Mouse (Mus musculus) neural tube, embryonic 13.5 days (tissue): ENCODE measurements around the gene Cldn15. TPM values are rescaled to one million over a fixed set of nuclear protein-coding genes. Genes with fewer than 3 reads are reported as not detected.

Experiments
- ATAC-seq: fragments of 200-750 bp; cut with Nextera tagmentation; 2 replicates; pipeline ENCODE4 v1.8.0; 2017; ENCODE audit warnings: low read depth, mild to moderate bottlenecking, moderate TSS enrichment, moderate library complexity
- H3K27ac ChIP-seq: fragments of 300-500 bp; sonication (generic); replicated peaks from 2 replicates; pipeline ENCODE4 v1.5.1; 2015; ENCODE audit warnings: moderate library complexity, mild to moderate bottlenecking, inconsistent platforms
- H3K27me3 ChIP-seq: fragments of 300-500 bp; sonication (generic); 2 replicates; pipeline ENCODE4 v1.6.1; 2015; ENCODE audit warnings: mild to moderate bottlenecking, inconsistent platforms
- H3K36me3 ChIP-seq: fragments of 300-500 bp; sonication (generic); 2 replicates; pipeline ENCODE4 v1.6.1; 2015; ENCODE audit warnings: mild to moderate bottlenecking, inconsistent platforms
- H3K4me1 ChIP-seq: fragments of 300-500 bp; sonication (generic); replicated peaks from 2 replicates; pipeline ENCODE4 v1.6.1; 2015; ENCODE audit warnings: inconsistent platforms
- H3K4me2 ChIP-seq: fragments of 300-500 bp; sonication (generic); 2 replicates; pipeline ENCODE4 v1.6.1; 2015; ENCODE audit warnings: inconsistent platforms, mild to moderate bottlenecking, moderate library complexity
- H3K4me3 ChIP-seq: fragments of 300-500 bp; sonication (generic); 2 replicates; pipeline ENCODE4 v1.5.1; 2015; ENCODE audit warnings: mild to moderate bottlenecking, inconsistent platforms
- H3K9ac ChIP-seq: fragments of 300-500 bp; sonication (generic); 2 replicates; pipeline ENCODE4 v1.6.1; 2015; ENCODE audit warnings: moderate library complexity, mild to moderate bottlenecking, inconsistent platforms
- H3K9me3 ChIP-seq: fragments of 300-500 bp; sonication (generic); 2 replicates; pipeline ENCODE4 v1.6.1; 2016; ENCODE audit warnings: inconsistent platforms
- WGBS: fragments of 180-500 bp; shearing (Covaris S2); methylation state at CpG from one replicate; pipeline ENCODE4 v1.1.7; 2015; 5-methylcytosine and 5-hydroxymethylcytosine counted together
- polyA plus RNA-seq: library from polyadenylated mRNA; unstranded; fragments of >200 nt; fragmentation: Nextera tagmentation; extraction: Ambion mirVana; gene quantifications from 2 replicates; pipeline ENCODE4 v1.2.1, GENCODE M21; 2015

Cldn15 gene
- 0.17 and 0.39 TPM in 2 replicates for polyA plus RNA-seq

- 57% methylated on average over 6 of the region's 6 CpGs for WGBS
- ATAC-seq = no peak
- H3K4me1 ChIP-seq = peaks cover 22% of the 10 kb centered on the region
- H3K4me3 ChIP-seq = no peak within 1 kb of the TSS
- no peaks in the 10 kb centered on the region for H3K9me3 ChIP-seq
- H3K4me2 ChIP-seq = no peak within 1 kb of the TSS
- H3K27ac ChIP-seq = peak within 1 kb of the TSS; percentile 28
- peak within 1 kb of the TSS; percentile 17; the same call in 1 of the 2 replicates for H3K9ac ChIP-seq
- no peaks in the 10 kb centered on the region for H3K27me3 ChIP-seq
- H3K36me3 ChIP-seq = peaks cover 49% of the 10 kb centered on the region
These were observed at the start of gene Cldn15 for GRCm38 (mm10) chr5:136966331-136966730. Gene Cldn15, plus strand, starts transcription at chr5:136966616.

DNA sequence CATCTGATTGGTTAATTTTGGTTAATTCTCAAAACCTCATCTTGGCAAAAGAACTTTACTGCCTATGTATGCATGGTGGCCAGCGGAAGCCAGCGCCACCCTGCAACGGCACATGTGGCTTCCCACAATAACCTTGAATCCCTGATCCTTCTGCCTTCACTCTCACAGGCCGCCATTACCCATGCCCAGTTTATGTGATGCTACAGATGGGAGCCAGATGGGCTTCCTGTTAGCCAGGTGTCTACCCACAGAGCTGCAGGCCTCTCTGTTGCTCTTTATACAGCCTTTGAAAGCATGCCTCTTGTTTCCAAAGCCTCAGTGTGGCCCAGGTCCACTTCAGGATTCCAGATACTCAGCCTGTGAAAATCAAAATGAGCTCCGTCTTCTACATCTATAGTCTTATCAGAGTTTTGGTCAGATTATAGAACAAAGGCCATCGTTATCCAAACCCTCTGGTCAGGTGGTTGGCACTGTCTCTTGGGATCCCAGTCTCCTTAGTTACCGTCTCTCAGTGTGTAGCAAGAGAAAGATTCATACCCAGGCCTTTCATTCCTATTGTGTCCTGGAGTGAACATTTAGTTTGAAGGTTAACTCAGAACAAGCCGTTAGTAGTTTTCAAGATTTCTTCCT lies 48.7 kb upstream of the Cldn15 start:
- Histone ChIP-seq H3K27me3 (no peaks in the 10 kb centered on the region), H3K4me2 (no peak overlapping the region), H3K27ac (no peak overlapping the region), H3K9ac (no peak overlapping the region), H3K36me3 (peaks cover 12% of the 10 kb centered on the region), H3K9me3 (no peaks in the 10 kb centered on the region), H3K4me3 (no peak overlapping the region), H3K4me1 (peaks cover 7% of the 10 kb centered on the region)
- WGBS = 95% methylated on average over 8 of the region's 8 CpGs
- no peak for ATAC-seq

DNA sequence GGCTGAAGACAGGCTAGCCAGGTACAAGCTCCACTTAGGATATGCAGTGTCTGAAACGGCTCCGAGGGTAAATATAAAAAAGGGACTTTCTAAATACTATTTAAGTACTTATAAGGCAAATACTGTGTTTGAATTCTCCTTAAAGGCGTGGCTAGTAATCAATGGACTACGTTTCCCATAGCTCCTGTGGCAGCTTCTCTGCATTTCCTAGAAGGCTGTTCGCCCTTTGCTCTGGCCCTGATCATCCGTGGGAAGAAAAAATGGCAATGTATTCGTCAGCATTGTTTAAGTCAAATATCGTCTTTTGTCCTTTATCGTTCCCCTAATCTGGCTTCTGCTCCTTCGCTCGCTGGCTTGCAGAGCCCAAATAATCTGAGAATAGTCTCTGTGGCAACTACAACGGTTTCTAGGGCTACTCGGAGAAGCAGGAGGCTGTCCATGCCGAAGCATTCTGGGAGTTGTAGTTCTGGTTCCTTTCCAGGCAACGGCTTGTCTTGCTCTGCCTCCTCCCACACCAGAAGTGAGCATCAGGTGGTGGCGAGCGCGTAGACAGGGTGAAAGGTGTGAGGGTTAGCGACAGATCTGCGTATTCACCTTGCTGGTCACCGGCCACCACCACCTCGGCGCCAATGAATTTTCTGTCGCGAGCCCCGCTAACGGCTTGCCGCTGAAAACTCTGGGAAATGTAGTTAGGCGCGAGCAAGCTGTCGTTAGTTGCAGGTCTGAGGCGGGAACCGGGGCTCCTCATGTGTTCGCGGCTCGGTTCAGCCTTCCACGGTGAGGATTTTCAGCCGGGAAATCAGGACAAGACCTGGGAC lies 47.6 kb upstream of the Cldn15 start:
- Histone ChIP-seq H3K9me3 (no peaks in the 10 kb centered on the region), H3K36me3 (peaks cover under 1% of the 10 kb centered on the region; the same call in 1 of the 2 replicates), H3K4me3 (peak overlapping the region; percentile 62), H3K27me3 (no peaks in the 10 kb centered on the region), H3K4me1 (peaks cover 7% of the 10 kb centered on the region), H3K9ac (peak overlapping the region; percentile 78), H3K27ac (peak overlapping the region; percentile 68; the same call in 1 of the 2 replicates), H3K4me2 (peak overlapping the region; percentile 77)
- 3% methylated on average over 38 of the region's 38 CpGs for WGBS
- peak; percentile 92 for ATAC-seq

GRCm38 (mm10) chr5:136919546-136920301 lies 46.7 kb upstream of the Cldn15 start:
- Histone ChIP-seq H3K36me3 (no peaks in the 10 kb centered on the region), H3K27me3 (no peaks in the 10 kb centered on the region), H3K4me3 (peak overlapping the region; percentile 62), H3K9me3 (no peaks in the 10 kb centered on the region), H3K4me2 (peak overlapping the region; percentile 77), H3K27ac (no peak overlapping the region), H3K9ac (peak overlapping the region; percentile 78), H3K4me1 (peaks cover 7% of the 10 kb centered on the region)
- peak; percentile 22; the same call in 1 of the 2 replicates for ATAC-seq
- WGBS = 25% methylated on average over 18 of the region's 18 CpGs

DNA sequence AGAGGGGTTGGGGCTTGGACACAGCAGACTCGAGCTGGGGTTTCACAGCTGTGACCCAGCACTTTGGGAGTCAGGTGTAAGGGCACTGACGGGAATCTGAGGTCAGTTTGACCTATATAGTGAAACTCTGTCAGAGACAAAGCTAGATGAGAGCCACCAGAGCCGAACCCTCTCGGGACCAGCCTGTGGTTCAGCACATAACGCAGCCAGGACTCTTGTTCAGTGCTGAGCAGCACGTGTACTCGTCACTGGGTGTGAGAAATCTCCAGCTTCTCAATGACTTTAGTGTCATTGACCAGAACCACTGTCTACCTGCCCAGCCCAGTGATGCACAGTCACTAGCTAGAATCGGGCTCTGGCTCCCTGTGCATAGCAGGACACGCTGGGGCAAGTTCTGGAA lies 43.6 kb upstream of the Cldn15 start:
- no peaks in the 10 kb centered on the region for H3K9me3 ChIP-seq
- peaks cover 7% of the 10 kb centered on the region for H3K4me1 ChIP-seq
- no peak overlapping the region for H3K4me3 ChIP-seq
- no peak for ATAC-seq
- H3K4me2 ChIP-seq = no peak overlapping the region
- H3K36me3 ChIP-seq = no peaks in the 10 kb centered on the region
- H3K27me3 ChIP-seq = no peaks in the 10 kb centered on the region
- no peak overlapping the region for H3K27ac ChIP-seq
- WGBS = 83% methylated on average over 9 of the region's 9 CpGs
- H3K9ac ChIP-seq = no peak overlapping the region

DNA sequence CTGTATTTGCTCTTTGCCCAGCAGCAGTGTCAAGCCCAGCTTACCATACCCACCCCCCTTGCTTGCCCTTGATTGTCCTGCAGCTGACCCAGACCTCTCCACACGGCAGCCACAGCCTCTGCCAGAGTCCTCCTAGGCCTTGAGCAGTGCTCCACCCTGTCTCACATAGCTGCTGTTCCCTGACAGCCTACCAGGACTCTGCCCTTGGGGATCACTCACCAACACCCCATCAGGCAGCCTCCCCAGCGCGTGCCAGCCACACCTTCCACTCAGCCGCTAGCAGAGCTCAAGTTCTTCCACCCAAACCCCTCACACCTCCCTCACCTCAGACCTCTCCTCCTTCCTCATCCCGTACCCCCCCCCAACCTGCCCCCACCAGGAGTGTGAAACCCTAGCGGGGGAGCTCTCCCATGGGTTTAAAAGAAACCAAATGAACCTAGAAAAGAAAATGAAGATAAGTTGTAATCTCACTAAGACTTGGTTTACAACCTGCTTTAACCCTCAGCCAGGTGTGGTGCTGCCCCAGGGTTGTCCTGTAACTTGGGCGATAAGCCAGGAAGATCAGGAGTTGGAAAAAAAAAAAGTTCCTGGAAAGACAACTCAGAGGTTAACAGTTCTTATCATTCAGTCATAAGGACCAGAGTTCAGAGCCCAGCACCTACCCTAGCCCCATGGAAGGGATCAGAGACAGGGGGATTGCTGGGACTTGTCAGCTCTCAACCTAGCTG lies 42.5 kb upstream of the Cldn15 start:
- Histone ChIP-seq H3K4me2 (no peak overlapping the region), H3K9ac (no peak overlapping the region), H3K4me3 (no peak overlapping the region), H3K27me3 (no peaks in the 10 kb centered on the region), H3K4me1 (peaks cover 7% of the 10 kb centered on the region), H3K36me3 (no peaks in the 10 kb centered on the region), H3K9me3 (no peaks in the 10 kb centered on the region), H3K27ac (no peak overlapping the region)
- 78% methylated on average over 7 of the region's 7 CpGs for WGBS
- ATAC-seq = no peak

GRCm38 (mm10) chr5:136929073-136929472 lies 37.3 kb upstream of the Cldn15 start:
- Histone ChIP-seq H3K27ac (no peak overlapping the region), H3K9ac (no peak overlapping the region), H3K4me1 (peaks cover 3% of the 10 kb centered on the region; the same call in 1 of the 2 replicates), H3K36me3 (no peaks in the 10 kb centered on the region), H3K27me3 (no peaks in the 10 kb centered on the region), H3K4me2 (no peak overlapping the region), H3K4me3 (no peak overlapping the region), H3K9me3 (no peaks in the 10 kb centered on the region)
- peak; percentile 74 for ATAC-seq
- WGBS = 21% methylated on average over 4 of the region's 4 CpGs

- Histone ChIP-seq H3K4me1 (peaks cover 3% of the 10 kb centered on the region; the same call in 1 of the 2 replicates), H3K9me3 (no peaks in the 10 kb centered on the region), H3K27me3 (no peaks in the 10 kb centered on the region), H3K4me3 (no peak overlapping the region), H3K27ac (no peak overlapping the region), H3K9ac (no peak overlapping the region), H3K36me3 (no peaks in the 10 kb centered on the region), H3K4me2 (no peak overlapping the region)
- WGBS = 69% methylated on average over 14 of the region's 14 CpGs
- no peak for ATAC-seq
These were observed 34.5 kb upstream of the Cldn15 start for GRCm38 (mm10) chr5:136931896-136932295.

GRCm38 (mm10) chr5:136932956-136933355 lies 33.5 kb upstream of the Cldn15 start:
- H3K27ac ChIP-seq = no peak overlapping the region

GRCm38 (mm10) chr5:136933930-136934329 lies 32.5 kb upstream of the Cldn15 start:
- no peaks in the 10 kb centered on the region for H3K9me3 ChIP-seq
- no peak for ATAC-seq
- H3K27ac ChIP-seq = no peak overlapping the region
- WGBS = 91% methylated on average over 6 of the region's 6 CpGs
- H3K4me2 ChIP-seq = no peak overlapping the region
- H3K4me1 ChIP-seq = peaks cover 3% of the 10 kb centered on the region; the same call in 1 of the 2 replicates
- H3K4me3 ChIP-seq = no peak overlapping the region
- no peaks in the 10 kb centered on the region for H3K36me3 ChIP-seq
- no peaks in the 10 kb centered on the region for H3K27me3 ChIP-seq
- no peak overlapping the region for H3K9ac ChIP-seq

More at GRCm38 (mm10) chr5:136932956-136933355, 33.5 kb upstream of the Cldn15 start:
- H3K9me3 ChIP-seq = no peaks in the 10 kb centered on the region
- 89% methylated on average over 5 of the region's 5 CpGs for WGBS
- no peaks in the 10 kb centered on the region for H3K27me3 ChIP-seq
- peaks cover 3% of the 10 kb centered on the region; the same call in 1 of the 2 replicates for H3K4me1 ChIP-seq
- ATAC-seq = no peak
- H3K4me2 ChIP-seq = no peak overlapping the region
- H3K36me3 ChIP-seq = no peaks in the 10 kb centered on the region
- no peak overlapping the region for H3K9ac ChIP-seq
- H3K4me3 ChIP-seq = no peak overlapping the region

- Histone ChIP-seq H3K36me3 (no peaks in the 10 kb centered on the region), H3K9me3 (0 out of 2 replicates have a peak, but pooled peaks cover 3% of the 10 kb centered on the region), H3K4me3 (no peak overlapping the region), H3K27me3 (no peaks in the 10 kb centered on the region), H3K9ac (no peak overlapping the region), H3K27ac (no peak overlapping the region), H3K4me1 (no peaks in the 10 kb centered on the region), H3K4me2 (no peak overlapping the region)
- 65% methylated on average over 7 of the region's 7 CpGs for WGBS
- ATAC-seq = no peak
These were observed 30.3 kb upstream of the Cldn15 start for GRCm38 (mm10) chr5:136935905-136936695.
